Mouse (Mus musculus) layer of hippocampus, adult 2 months (tissue): ENCODE data around the gene Vti1a. TPM values are rescaled to one million over a fixed set of nuclear protein-coding genes. Genes with fewer than 3 reads are reported as not detected.

Experiments
- DNase-seq, 2 experiments: peaks; one replicate each; pipeline ENCODE4 v3.0.0; 2022; ENCODE audit warnings: low spot score in 2 of 2
- H3K27ac ChIP-seq: fragments of 200-600 bp; 2 replicates; pipeline ENCODE4 v1.8.1; 2022
- H3K4me3 ChIP-seq: fragments of 200-600 bp; 2 replicates; pipeline ENCODE4 v1.8.1; 2022; ENCODE audit warnings: mild to moderate bottlenecking
- CTCF ChIP-seq: fragments of 200-600 bp; conservative IDR thresholded peaks from 2 replicates; pipeline ENCODE4 v1.8.1; 2022; ENCODE audit warnings: antibody characterized with exemption, mild to moderate bottlenecking, moderate library complexity
- total RNA-seq, 2 experiments: library from RNA; stranded (reverse); gene quantifications; 2 replicates each; pipeline ENCODE4 v1.2.3; 2021

Vti1a gene
- total RNA-seq, 2 experiments from 2014 or later, result 57.6 to 60.4 TPM

- Histone ChIP-seq H3K4me3 (no peak overlapping the region), H3K27ac (no peak overlapping the region)
- no peak for DNase-seq
- TF ChIP-seq CTCF, result no peak
Measured at GRCm38 (mm10) chr19:55554703-55555102, 238.6 kb downstream of the Vti1a start.

GRCm38 (mm10) chr19:55556168-55556999 lies 240.3 kb downstream of the Vti1a start:
- no peak for TF ChIP-seq CTCF
- DNase-seq, result peak; percentile 19 to 70
- H3K4me3 ChIP-seq, result no peak overlapping the region; the same call in 1 of the 2 replicates
- peak overlapping the region; percentile 71; the same call in 1 of the 2 replicates for H3K27ac ChIP-seq

GRCm38 (mm10) chr19:55559331-55559730 lies 243.2 kb downstream of the Vti1a start:
- no peak for DNase-seq

GRCm38 (mm10) chr19:55560088-55560682 lies 244.1 kb downstream of the Vti1a start:
- TF ChIP-seq CTCF, result no peak
- no peak for DNase-seq
- H3K4me3 ChIP-seq, result no peak overlapping the region
- H3K27ac ChIP-seq, result no peak overlapping the region

More at GRCm38 (mm10) chr19:55559331-55559730, 243.2 kb downstream of the Vti1a start:
- Histone ChIP-seq H3K4me3 (no peak overlapping the region), H3K27ac (no peak overlapping the region)
- TF ChIP-seq CTCF, result no peak

- Histone ChIP-seq H3K27ac (no peak overlapping the region), H3K4me3 (no peak overlapping the region)
- no peak for TF ChIP-seq CTCF
- no peak for DNase-seq
Measured at GRCm38 (mm10) chr19:55561469-55561868, 245.4 kb downstream of the Vti1a start.

- TF ChIP-seq CTCF, result no peak
- Histone ChIP-seq H3K27ac (no peak overlapping the region), H3K4me3 (no peak overlapping the region)
- DNase-seq, result no peak
Measured at GRCm38 (mm10) chr19:55562487-55563147, 246.5 kb downstream of the Vti1a start.

GRCm38 (mm10) chr19:55563148-55563651 lies 247.1 kb downstream of the Vti1a start:
- TF ChIP-seq CTCF, result no peak
- no peak overlapping the region for H3K4me3 ChIP-seq
- no peak for DNase-seq
- no peak overlapping the region for H3K27ac ChIP-seq

- TF ChIP-seq CTCF, result no peak
- H3K27ac ChIP-seq, result no peak overlapping the region
- DNase-seq, result no peak
- no peak overlapping the region for H3K4me3 ChIP-seq
Measured at GRCm38 (mm10) chr19:55564104-55564938, 248.2 kb downstream of the Vti1a start.

- DNase-seq, result no peak
- TF ChIP-seq CTCF, result no peak
Measured at GRCm38 (mm10) chr19:55565111-55565510, 249.0 kb downstream of the Vti1a start.

GRCm38 (mm10) chr19:55565523-55566369 lies 249.7 kb downstream of the Vti1a start:
- no peak overlapping the region for H3K4me3 ChIP-seq
- no peak overlapping the region for H3K27ac ChIP-seq
- no peak for DNase-seq
- TF ChIP-seq CTCF, result no peak

More at GRCm38 (mm10) chr19:55565111-55565510, 249.0 kb downstream of the Vti1a start:
- no peak overlapping the region for H3K4me3 ChIP-seq
- H3K27ac ChIP-seq, result no peak overlapping the region

GRCm38 (mm10) chr19:55569114-55569513 lies 253.0 kb downstream of the Vti1a start:
- no peak for TF ChIP-seq CTCF
- no peak overlapping the region for H3K4me3 ChIP-seq

More at GRCm38 (mm10) chr19:55569114-55569513, 253.0 kb downstream of the Vti1a start:
- no peak for DNase-seq
- H3K27ac ChIP-seq, result no peak overlapping the region
